Mouse (Mus musculus) intestine, embryonic 14.5 days (tissue): ENCODE data around the gene Ugt1a2. TPM values are rescaled to one million over a fixed set of nuclear protein-coding genes. Genes with fewer than 3 reads are reported as not detected.

ENCODE experiments used
- ATAC-seq: fragments of 200-750 bp; cut with Nextera tagmentation; replicated peaks from 2 replicates; pipeline ENCODE4 v1.8.0; 2017; ENCODE audit warnings: low read depth, moderate number of reproducible peaks, moderate TSS enrichment, moderate library complexity; ENCODE audit not compliant: low FRiP score, low TSS enrichment
- DNase-seq: peaks from one replicate; pipeline ENCODE4 v3.0.0-alpha.2; 2018; ENCODE audit warnings: low spot score
- H3K27ac ChIP-seq: fragments of 300-500 bp; sonication (generic); 2 replicates; pipeline ENCODE4 v1.5.1; 2014; ENCODE audit warnings: low read depth, mild to moderate bottlenecking, control low read depth
- H3K27me3 ChIP-seq: fragments of 300-500 bp; sonication (generic); replicated peaks from 2 replicates; pipeline ENCODE4 v1.6.1; 2014; ENCODE audit warnings: low read length, control low read depth; ENCODE audit not compliant: control insufficient read depth, insufficient read depth
- H3K36me3 ChIP-seq: fragments of 300-500 bp; sonication (generic); 2 replicates; pipeline ENCODE4 v1.6.1; 2014; ENCODE audit warnings: low read length, control low read depth; ENCODE audit not compliant: control insufficient read depth, insufficient read depth
- H3K4me1 ChIP-seq: fragments of 300-500 bp; sonication (generic); replicated peaks from 2 replicates; pipeline ENCODE4 v1.6.1; 2014; ENCODE audit warnings: low read length, control low read depth, mixed read lengths; ENCODE audit not compliant: control insufficient read depth, insufficient read depth
- H3K4me2 ChIP-seq: fragments of 300-500 bp; sonication (generic); 2 replicates; pipeline ENCODE4 v1.6.1; 2014; ENCODE audit warnings: low read length
- H3K4me3 ChIP-seq: fragments of 300-500 bp; sonication (generic); 2 replicates; pipeline ENCODE4 v1.5.1; 2014; ENCODE audit warnings: low read depth, low read length, control low read depth, mixed read lengths
- H3K9ac ChIP-seq: fragments of 300-500 bp; sonication (generic); 2 replicates; pipeline ENCODE4 v1.6.1; 2014; ENCODE audit warnings: mild to moderate bottlenecking, low read length
- H3K9me3 ChIP-seq: fragments of 300-500 bp; sonication (generic); 2 replicates; pipeline ENCODE4 v1.6.1; 2016; ENCODE audit warnings: low read length, control low read depth; ENCODE audit not compliant: control insufficient read depth
- WGBS: fragments of 180-500 bp; shearing (Covaris S2); extraction: QIAGEN DNeasy Blood & Tissue Kit; methylation state at CpG from one replicate; pipeline ENCODE4 v1.1.7; 2014; 5-methylcytosine and 5-hydroxymethylcytosine counted together
- polyA plus RNA-seq: library from polyadenylated mRNA; unstranded; fragments of >200 nt; fragmentation: Nextera tagmentation; extraction: Ambion mirVana; gene quantifications from 2 replicates; pipeline ENCODE4 v1.2.1, GENCODE M21; 2014

The Ugt1a2 gene
- polyA plus RNA-seq, 1 experiment from 2014 or later: 0.16 TPM

DNA sequence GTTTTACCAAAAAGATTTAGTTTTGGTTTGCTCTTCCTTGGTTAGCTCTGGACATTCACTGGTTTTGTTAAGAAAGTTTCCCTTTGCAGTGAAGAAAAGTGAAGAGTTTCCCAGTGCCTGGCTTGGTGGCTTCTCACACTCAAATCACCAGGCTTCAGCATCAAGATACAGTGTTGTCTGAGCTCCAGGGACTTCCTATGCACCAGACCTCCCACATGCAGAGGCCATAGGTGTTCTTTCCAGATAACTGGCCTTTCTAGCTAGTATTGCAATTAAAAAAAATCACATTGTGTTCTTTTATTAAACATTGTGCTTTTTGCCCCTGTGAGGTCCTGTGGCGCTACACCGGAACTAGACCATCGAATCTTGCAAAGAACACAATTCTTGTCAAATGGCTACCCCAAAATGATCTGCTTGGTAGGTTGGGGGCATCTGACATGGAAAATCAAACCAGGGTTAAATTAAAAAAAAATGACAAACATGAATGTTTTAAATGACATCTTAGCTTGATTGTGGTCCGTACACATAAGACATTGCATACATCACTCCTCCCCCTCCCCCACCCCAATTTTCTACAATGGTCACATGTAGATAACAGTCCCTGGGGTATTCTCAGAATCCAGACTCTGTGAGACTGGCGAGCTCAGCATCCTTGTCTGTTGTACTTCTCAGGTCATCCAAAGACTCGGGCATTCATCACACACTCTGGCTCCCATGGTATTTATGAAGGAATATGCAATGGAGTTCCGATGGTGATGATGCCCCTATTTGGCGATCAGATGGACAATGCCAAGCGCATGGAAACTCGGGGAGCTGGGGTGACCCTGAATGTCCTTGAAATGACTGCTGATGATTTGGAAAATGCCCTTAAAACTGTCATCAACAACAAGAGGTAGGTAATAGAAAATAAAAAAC lies 15.3 kb downstream of the Ugt1a2 start:
- H3K27ac ChIP-seq: no peak overlapping the region
- H3K27me3 ChIP-seq: no peaks in the 10 kb centered on the region
- no peak for ATAC-seq
- no peak overlapping the region for H3K4me2 ChIP-seq
- peaks cover 53% of the 10 kb centered on the region for H3K9me3 ChIP-seq
- H3K36me3 ChIP-seq: no peaks in the 10 kb centered on the region
- DNase-seq: no peak
- H3K9ac ChIP-seq: no peak overlapping the region
- 72% methylated on average over 10 of the region's 10 CpGs for WGBS
- H3K4me1 ChIP-seq: no peaks in the 10 kb centered on the region
- H3K4me3 ChIP-seq: no peak overlapping the region

DNA sequence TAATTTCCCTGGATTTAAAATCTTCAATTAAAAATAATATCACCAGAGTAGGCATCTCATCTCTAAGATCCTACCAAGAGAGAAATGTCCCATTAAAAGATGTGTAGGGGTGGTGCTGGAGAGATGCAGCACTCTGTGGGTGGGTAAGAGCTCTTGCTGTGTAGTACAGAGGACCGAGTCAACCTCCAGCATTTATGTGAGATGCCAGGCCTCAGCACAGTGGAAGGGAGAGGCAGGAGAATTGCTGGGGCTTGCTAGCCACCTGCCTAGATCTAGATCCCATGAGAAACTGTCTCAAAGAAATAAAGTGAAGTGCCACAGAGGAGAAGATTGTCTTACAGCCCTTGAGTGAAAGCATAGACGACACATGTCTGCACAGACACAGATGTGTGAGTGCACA lies 16.1 kb downstream of the Ugt1a2 start:
- Histone ChIP-seq H3K27ac (no peak overlapping the region), H3K9ac (no peak overlapping the region), H3K36me3 (no peaks in the 10 kb centered on the region), H3K4me1 (no peaks in the 10 kb centered on the region), H3K4me2 (no peak overlapping the region), H3K27me3 (no peaks in the 10 kb centered on the region), H3K9me3 (peaks cover 50% of the 10 kb centered on the region), H3K4me3 (no peak overlapping the region)
- 61% methylated on average over 2 of the region's 2 CpGs for WGBS
- ATAC-seq (no peak), DNase-seq (no peak)

DNA sequence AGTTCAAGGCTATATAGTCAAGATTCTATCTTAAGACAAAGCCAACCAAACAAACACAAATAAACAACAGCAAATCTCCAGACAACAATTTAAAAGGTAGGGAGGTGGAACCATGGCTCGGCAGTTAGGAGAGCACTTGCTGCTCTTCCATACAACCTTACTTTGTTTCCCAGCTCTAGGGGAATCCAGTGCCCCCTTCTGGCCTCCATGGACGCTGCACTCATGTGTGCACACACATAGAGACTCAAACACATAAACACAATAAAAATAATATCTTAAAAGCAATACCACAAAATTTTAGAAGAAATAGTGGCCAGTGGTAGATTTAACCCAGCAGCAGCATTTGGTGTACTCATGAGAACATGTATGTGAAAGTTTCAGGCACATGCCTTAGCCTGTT lies 16.7 kb downstream of the Ugt1a2 start:
- no peak overlapping the region for H3K4me3 ChIP-seq
- WGBS: 62% methylated on average over 2 of the region's 2 CpGs
- H3K9ac ChIP-seq: no peak overlapping the region
- H3K9me3 ChIP-seq: peaks cover 47% of the 10 kb centered on the region
- no peaks in the 10 kb centered on the region for H3K4me1 ChIP-seq
- no peak for ATAC-seq
- no peaks in the 10 kb centered on the region for H3K27me3 ChIP-seq
- DNase-seq: no peak
- no peaks in the 10 kb centered on the region for H3K36me3 ChIP-seq
- no peak overlapping the region for H3K27ac ChIP-seq
- H3K4me2 ChIP-seq: no peak overlapping the region

DNA sequence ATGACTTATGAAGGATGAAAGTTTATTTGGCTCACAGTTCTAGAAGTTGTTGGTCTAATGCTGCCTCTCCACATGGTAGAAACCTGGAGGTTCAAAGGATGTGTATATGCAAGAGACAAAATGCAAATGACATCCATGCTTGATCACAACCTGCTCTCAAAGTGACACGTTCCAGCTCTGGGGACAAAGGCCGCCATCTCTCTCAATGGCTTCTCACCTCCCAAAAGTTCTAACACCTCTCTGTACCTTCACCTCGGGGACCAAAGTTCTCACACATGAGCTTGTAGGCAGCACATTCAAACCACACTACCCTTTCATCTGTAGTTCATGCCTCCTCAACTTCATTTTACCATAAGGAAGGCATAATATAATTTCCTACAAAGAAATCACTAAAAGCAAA lies 17.2 kb downstream of the Ugt1a2 start:
- ATAC-seq (no peak), DNase-seq (peak; percentile 52)
- peaks cover 44% of the 10 kb centered on the region for H3K9me3 ChIP-seq
- H3K27me3 ChIP-seq: no peaks in the 10 kb centered on the region
- no peak overlapping the region for H3K27ac ChIP-seq
- H3K4me3 ChIP-seq: no peak overlapping the region
- H3K36me3 ChIP-seq: no peaks in the 10 kb centered on the region
- no peak overlapping the region for H3K4me2 ChIP-seq
- H3K9ac ChIP-seq: no peak overlapping the region
- H3K4me1 ChIP-seq: no peaks in the 10 kb centered on the region
- 40% methylated on average over 3 of the region's 3 CpGs for WGBS

DNA sequence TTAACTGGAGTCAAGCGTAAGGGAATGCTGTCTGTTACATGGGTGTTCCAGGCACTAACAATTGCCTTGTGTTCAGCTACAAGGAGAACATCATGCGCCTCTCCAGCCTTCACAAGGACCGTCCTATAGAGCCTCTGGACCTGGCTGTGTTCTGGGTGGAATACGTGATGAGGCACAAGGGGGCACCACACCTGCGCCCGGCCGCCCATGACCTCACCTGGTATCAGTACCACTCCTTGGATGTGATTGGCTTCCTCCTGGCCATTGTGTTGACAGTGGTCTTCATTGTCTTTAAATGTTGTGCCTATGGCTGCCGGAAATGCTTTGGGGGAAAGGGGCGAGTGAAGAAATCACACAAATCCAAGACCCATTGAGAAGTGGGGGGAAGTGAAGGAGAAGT lies 17.6 kb downstream of the Ugt1a2 start:
- Histone ChIP-seq H3K27me3 (no peaks in the 10 kb centered on the region), H3K9ac (no peak overlapping the region)
- WGBS: 71% methylated on average over 9 of the region's 9 CpGs

DNA sequence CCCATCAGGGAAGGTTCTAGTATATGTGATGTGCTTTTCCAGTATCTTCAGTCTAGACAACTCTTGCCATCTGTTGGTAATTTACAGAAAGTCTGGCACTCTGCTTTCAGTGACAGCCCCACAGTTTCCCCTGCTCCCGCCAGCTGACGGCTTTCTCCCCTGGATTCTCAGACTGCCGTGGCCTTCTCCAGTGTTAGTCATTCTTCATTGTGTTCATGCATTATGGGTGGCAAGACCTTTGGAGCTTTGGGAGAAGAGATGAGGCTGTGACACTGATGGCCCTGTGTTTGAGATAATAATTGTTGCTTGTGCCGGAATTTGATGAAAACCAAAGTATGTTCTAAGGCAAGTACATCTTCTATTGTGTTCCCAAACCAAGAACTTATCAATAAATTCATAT lies 18.2 kb downstream of the Ugt1a2 start:
- peak; percentile 50 for DNase-seq

More for the DNA sequence above, 17.6 kb downstream of the Ugt1a2 start:
- Histone ChIP-seq H3K9me3 (peaks cover 39% of the 10 kb centered on the region), H3K27ac (no peak overlapping the region), H3K4me3 (no peak overlapping the region), H3K4me2 (no peak overlapping the region), H3K4me1 (no peaks in the 10 kb centered on the region), H3K36me3 (no peaks in the 10 kb centered on the region)
- ATAC-seq (no peak), DNase-seq (peak; percentile 57)

DNA sequence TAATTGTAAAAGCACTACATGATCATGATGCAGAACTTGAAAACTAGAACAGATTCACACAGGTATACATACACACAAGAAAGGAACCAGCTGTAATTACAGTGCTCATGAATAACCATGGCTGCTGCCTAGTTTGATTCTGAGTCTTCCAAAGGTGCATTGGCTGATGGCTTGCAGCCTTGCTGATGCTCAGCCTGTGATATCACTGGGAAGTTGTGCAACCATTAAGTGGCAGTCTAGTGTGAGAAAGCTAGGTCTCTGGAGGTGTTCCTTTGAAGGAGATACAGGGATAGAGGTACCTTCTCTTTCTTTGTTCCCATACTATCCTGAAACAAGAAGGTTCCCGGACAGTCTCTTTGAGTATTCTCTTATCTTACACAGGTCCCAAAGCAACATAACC lies 18.7 kb downstream of the Ugt1a2 start:
- no peaks in the 10 kb centered on the region for H3K4me1 ChIP-seq
- no peaks in the 10 kb centered on the region for H3K27me3 ChIP-seq
- WGBS: 22% methylated on average over 1 of the region's 1 CpGs
- no peak overlapping the region for H3K9ac ChIP-seq
- peaks cover 30% of the 10 kb centered on the region for H3K9me3 ChIP-seq
- no peak overlapping the region for H3K27ac ChIP-seq
- DNase-seq (peak; percentile 58), ATAC-seq (no peak)
- H3K36me3 ChIP-seq: no peaks in the 10 kb centered on the region
- no peak overlapping the region for H3K4me3 ChIP-seq
- H3K4me2 ChIP-seq: no peak overlapping the region

More for the DNA sequence above, 18.2 kb downstream of the Ugt1a2 start:
- ATAC-seq: no peak
- Histone ChIP-seq H3K9ac (no peak overlapping the region), H3K4me2 (no peak overlapping the region), H3K27ac (no peak overlapping the region), H3K27me3 (no peaks in the 10 kb centered on the region), H3K4me1 (no peaks in the 10 kb centered on the region), H3K4me3 (no peak overlapping the region), H3K9me3 (peaks cover 34% of the 10 kb centered on the region), H3K36me3 (no peaks in the 10 kb centered on the region)
- WGBS: 50% methylated on average over 4 of the region's 4 CpGs

DNA sequence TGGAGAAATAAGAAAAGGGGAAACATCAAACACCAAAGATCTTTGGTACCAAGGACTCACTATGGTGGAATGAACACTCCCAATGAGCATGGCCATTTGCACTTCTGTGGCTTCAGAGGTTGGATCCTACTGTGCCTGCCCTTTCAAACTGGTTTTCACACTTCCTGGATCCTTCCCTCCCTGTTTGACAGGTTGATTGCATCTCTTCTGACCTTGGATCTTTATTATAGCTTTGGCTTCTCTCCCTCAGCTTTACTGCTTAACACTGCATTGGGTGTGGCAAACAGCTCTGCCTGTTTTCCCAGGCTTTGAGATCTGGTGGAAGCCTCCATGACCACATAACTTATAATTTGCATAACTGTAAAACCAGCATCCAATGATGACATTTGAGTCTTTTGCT lies 19.9 kb downstream of the Ugt1a2 start:
- DNase-seq: peak; percentile 64
- H3K27ac ChIP-seq: no peak overlapping the region

DNA sequence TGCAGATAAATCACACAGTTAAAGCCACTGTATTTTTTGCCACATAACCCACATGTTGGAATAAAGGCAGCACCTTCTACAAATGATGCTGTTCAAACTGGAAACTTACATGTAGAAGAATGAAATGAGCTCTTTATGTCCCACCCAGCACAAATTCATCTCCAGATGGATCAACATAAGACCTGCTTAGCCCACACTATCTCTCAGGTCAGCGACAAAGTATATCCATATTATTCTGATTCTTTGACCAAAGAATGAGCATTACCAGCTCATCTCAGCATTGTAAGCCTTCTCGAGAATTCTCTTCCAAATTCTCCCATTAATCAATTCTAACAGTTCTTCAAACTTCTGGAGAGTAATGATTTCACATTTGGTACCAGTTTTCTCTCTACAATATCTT lies 21.8 kb downstream of the Ugt1a2 start:
- no peak for DNase-seq
- H3K4me1 ChIP-seq: no peaks in the 10 kb centered on the region
- ATAC-seq: no peak

More for the DNA sequence above, 19.9 kb downstream of the Ugt1a2 start:
- peaks cover 20% of the 10 kb centered on the region for H3K9me3 ChIP-seq
- H3K27me3 ChIP-seq: no peaks in the 10 kb centered on the region
- no peak for ATAC-seq
- H3K4me1 ChIP-seq: no peaks in the 10 kb centered on the region
- no peak overlapping the region for H3K9ac ChIP-seq
- H3K4me2 ChIP-seq: no peak overlapping the region
- H3K4me3 ChIP-seq: no peak overlapping the region
- no peaks in the 10 kb centered on the region for H3K36me3 ChIP-seq

More for the DNA sequence above, 21.8 kb downstream of the Ugt1a2 start:
- no peak overlapping the region for H3K9ac ChIP-seq
- no peak overlapping the region for H3K4me2 ChIP-seq
- no peaks in the 10 kb centered on the region for H3K27me3 ChIP-seq
- H3K36me3 ChIP-seq: no peaks in the 10 kb centered on the region
- H3K27ac ChIP-seq: no peak overlapping the region
- WGBS: 48% methylated on average over 2 of the region's 2 CpGs
- no peak overlapping the region for H3K4me3 ChIP-seq
- peaks cover 26% of the 10 kb centered on the region for H3K9me3 ChIP-seq
